Mouse (Mus musculus) olfactory bulb, adult 2 months (tissue): ENCODE measurements around the gene Acot3.

Experiments used
- CTCF ChIP-seq: fragments of 200-500 bp; IDR thresholded peaks from 2 replicates; pipeline ENCODE4 v1.5.1; 2012; ENCODE audit warnings: low read depth, mild to moderate bottlenecking, low read length, moderate library complexity; ENCODE audit not compliant: insufficient read depth
- POLR2A ChIP-seq: fragments of 200-500 bp; IDR thresholded peaks from 2 replicates; pipeline ENCODE4 v1.6.1; 2012; ENCODE audit warnings: mild to moderate bottlenecking, low read depth, low read length, moderate library complexity; ENCODE audit not compliant: insufficient read depth

GRCm38 (mm10) chr12:84053679-84054391, 1.9 kb downstream of the Acot3 start:
- TF ChIP-seq CTCF (no peak), POLR2A (no peak)
